Mouse (Mus musculus) gastrocnemius, adult 18-20 months (tissue): ENCODE results near the gene Pcx. TPM values are rescaled to one million over a fixed set of nuclear protein-coding genes. Genes with fewer than 3 reads are reported as not detected.
A peak's percentile ranks its signal among the peaks of the same experiment; 100 is the strongest.

Experiments used
- DNase-seq: peaks from one replicate; pipeline ENCODE4 v3.0.0; 2021; ENCODE audit warnings: low spot score
- microRNA-seq: library from miRNA; unstranded; fragments of <30 nt; microRNA quantifications from one replicate; pipeline ENCODE4 v1.2.0, GENCODE M21; 2021
- total RNA-seq, 2 experiments: library from RNA; stranded (reverse); gene quantifications; 2 replicates each; pipeline ENCODE4 v1.2.3; 2021

Gene Pcx
- total RNA-seq, 2 experiments from 2014 or later: 57.4 to 111 TPM

- no peak for DNase-seq
Observed at GRCm38 (mm10) chr19:4618183-4618582, 107.9 kb downstream of the Pcx start.

- DNase-seq: no peak
Observed at GRCm38 (mm10) chr19:4619461-4619860, 109.2 kb downstream of the Pcx start.

- DNase-seq: no peak
Observed at GRCm38 (mm10) chr19:4620721-4621120, 110.4 kb downstream of the Pcx start.

- DNase-seq: no peak
Observed at GRCm38 (mm10) chr19:4622780-4623179, 112.5 kb downstream of the Pcx start.

- DNase-seq: no peak
Observed at GRCm38 (mm10) chr19:4623419-4623818, 113.1 kb downstream of the Pcx start.

- DNase-seq: no peak
Observed at GRCm38 (mm10) chr19:4624006-4624405, 113.7 kb downstream of the Pcx start.

- DNase-seq: no peak
Observed at GRCm38 (mm10) chr19:4624406-4625178, 114.3 kb downstream of the Pcx start.

- DNase-seq: peak; percentile 89
Observed at GRCm38 (mm10) chr19:4625179-4625828, 115.0 kb downstream of the Pcx start, which contains the start of gene Rce1. Gene Rce1 (minus strand): TSS chr19:4625641.

- no peak for DNase-seq
Observed at GRCm38 (mm10) chr19:4625829-4626535, 115.7 kb downstream of the Pcx start.

- peak; percentile 59 for DNase-seq
Observed at GRCm38 (mm10) chr19:4628819-4629218, 118.5 kb downstream of the Pcx start.

- no peak for DNase-seq
Observed at GRCm38 (mm10) chr19:4635986-4636385, 125.7 kb downstream of the Pcx start.

- no peak for DNase-seq
Observed at GRCm38 (mm10) chr19:4644271-4644670, 134.0 kb downstream of the Pcx start.

GRCm38 (mm10) chr19:4646917-4647492, 136.7 kb downstream of the Pcx start:
- DNase-seq: no peak

GRCm38 (mm10) chr19:4658156-4658555, 147.9 kb downstream of the Pcx start:
- DNase-seq: no peak

GRCm38 (mm10) chr19:4666815-4667214, 156.5 kb downstream of the Pcx start:
- DNase-seq: no peak

GRCm38 (mm10) chr19:4670776-4671175, 160.5 kb downstream of the Pcx start:
- DNase-seq: no peak

Small RNAs within 50 kb of the gene (microRNA-seq; reads per million reads assigned to microRNA genes)
- not detected for gene Mir6986

Other genes starting within 250 kb of the Pcx start
- gene Ssh3, start 241.3 kb upstream of the Pcx start, total RNA-seq: 1 to 10 TPM; 2.8 to 3.4 TPM
- under 1 TPM; 0.16 to 0.81 TPM for gene Ankrd13d, start 227.3 kb upstream of the Pcx start, total RNA-seq
- gene Grk2, start 204.2 kb upstream of the Pcx start, total RNA-seq: 10 to 100 TPM; 50.7 to 60.8 TPM
- gene Kdm2a, start 112.2 kb upstream of the Pcx start, total RNA-seq: 10 to 100 TPM; 33.4 to 36.8 TPM
- under 1 TPM; 0.27 to 0.31 TPM for gene Rhod, start 71.0 kb upstream of the Pcx start, total RNA-seq
- 1 to 10 TPM; 1.9 to 2.1 TPM for gene Syt12, start 33.0 kb upstream of the Pcx start, total RNA-seq
- not detected for gene 2010003K11Rik, start 11.9 kb upstream of the Pcx start, total RNA-seq
- 1 to 10 TPM in 1 of 2 experiments, under 1 TPM in 1; 0.94 to 1.2 TPM for gene Lrfn4, start 105.2 kb downstream of the Pcx start, total RNA-seq
- 1 to 10 TPM; 4.3 to 4.5 TPM for gene Rce1, start 115.2 kb downstream of the Pcx start, total RNA-seq
- gene Gm960, start 188.2 kb downstream of the Pcx start, total RNA-seq: under 1 TPM in 1 of 2 experiments, not detected in 1; 0.31 TPM
- under 1 TPM; 0.02 to 0.07 TPM for gene Sptbn2, start 200.7 kb downstream of the Pcx start, total RNA-seq
- 1 to 10 TPM; 2.3 to 2.7 TPM for gene Rbm4b, start 246.0 kb downstream of the Pcx start, total RNA-seq